Mouse (Mus musculus) embryo, embryonic 9.5 days (tissue): ENCODE data around the gene Ccser2.
A peak's percentile ranks its signal among the peaks of the same experiment; 100 is the strongest.

ENCODE experiments used
- DNase-seq: peaks from one replicate; pipeline ENCODE4 v3.0.0-alpha.2; 2017; ENCODE audit errors: extremely low spot score

Gene Ccser2

GRCm38 (mm10) chr14:36868769-36869362, 99.7 kb downstream of the Ccser2 start:
- DNase-seq: no peak

- DNase-seq: peak; percentile 66
These were observed 101.4 kb downstream of the Ccser2 start for GRCm38 (mm10) chr14:36866966-36867700.

- peak; percentile 85 for DNase-seq
These were observed 104.6 kb downstream of the Ccser2 start for GRCm38 (mm10) chr14:36863877-36864489.

GRCm38 (mm10) chr14:36862387-36862786, 106.2 kb downstream of the Ccser2 start:
- peak; percentile 69 for DNase-seq

GRCm38 (mm10) chr14:36858932-36859331, 109.6 kb downstream of the Ccser2 start:
- DNase-seq: no peak

- no peak for DNase-seq
These were observed 115.6 kb downstream of the Ccser2 start for GRCm38 (mm10) chr14:36852972-36853371.

GRCm38 (mm10) chr14:36848860-36849259, 119.7 kb downstream of the Ccser2 start:
- no peak for DNase-seq
